Mouse (Mus musculus) adrenal gland (tissue): Measurements from ENCODE around the gene Dyrk1a.

ENCODE experiments used
- intact Hi-C: fragments of 180-260 bp; cut with DNase I; formaldehyde crosslinking; loops from one replicate; pipeline ENCODE4 v1.15.1; 2025

Dyrk1a gene

DNA sequence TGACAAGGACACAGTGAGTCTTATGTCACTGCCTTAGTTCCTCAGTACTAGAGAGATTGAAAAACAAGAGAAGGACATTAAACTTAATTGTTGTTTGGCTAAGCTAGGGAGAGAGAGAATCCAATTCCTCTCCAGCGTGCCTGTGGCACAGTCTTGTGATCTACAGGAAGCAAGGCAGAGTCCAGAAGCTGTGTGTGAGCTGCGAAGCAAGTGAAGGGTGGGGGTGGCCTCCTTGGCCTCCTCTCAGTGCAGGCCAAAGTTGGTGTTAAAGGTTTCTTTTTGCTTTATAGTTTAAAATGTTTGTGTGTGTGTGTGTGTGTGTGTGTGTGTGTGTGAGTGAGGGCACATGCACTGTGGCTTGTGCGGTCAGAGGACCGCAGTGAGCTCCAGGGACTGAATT is 132.2 kb downstream of the Dyrk1a start:
- intact Hi-C loops: no loop called here

GRCm38 (mm10) chr16:94713480-94714094 is 143.8 kb downstream of the Dyrk1a start:
- intact Hi-C loops: loop anchor here (10.0 kb wide), 1 partner anchor 189 kb away; the partner anchor contains the start of gene Vps26c

DNA sequence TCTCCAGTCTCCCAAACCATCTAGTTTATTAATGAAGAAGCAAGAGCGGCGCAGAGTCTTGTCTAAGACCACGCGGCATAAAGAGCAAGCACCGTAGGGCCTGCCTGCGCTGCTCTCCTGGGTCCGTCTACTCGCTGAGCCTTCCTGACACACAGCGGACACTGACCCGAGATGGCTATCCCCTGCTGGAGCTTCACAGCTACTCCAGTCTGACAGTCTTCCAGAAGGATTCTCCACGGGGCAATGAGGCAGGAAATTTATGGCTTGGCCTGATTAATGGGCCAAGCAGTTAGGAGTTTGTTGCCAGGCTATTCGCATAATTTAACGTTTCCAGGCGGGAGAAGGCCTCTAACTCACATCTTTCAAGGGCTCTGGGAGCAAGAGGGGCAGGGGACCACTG is 144.7 kb downstream of the Dyrk1a start:
- intact Hi-C loops: loop anchor here (10.0 kb wide), 1 partner anchor 190 kb away; the partner anchor contains the start of gene Vps26c

GRCm38 (mm10) chr16:94717051-94717450 is 147.2 kb downstream of the Dyrk1a start:
- intact Hi-C loops: loop anchor here (10.0 kb wide), 1 partner anchor 192 kb away; the partner anchor contains the start of gene Vps26c

- intact Hi-C loops: loop anchor here (10.0 kb wide), 1 partner anchor 194 kb away; the partner anchor contains the start of gene Vps26c
Measured at GRCm38 (mm10) chr16:94718919-94719318, 149.1 kb downstream of the Dyrk1a start.

DNA sequence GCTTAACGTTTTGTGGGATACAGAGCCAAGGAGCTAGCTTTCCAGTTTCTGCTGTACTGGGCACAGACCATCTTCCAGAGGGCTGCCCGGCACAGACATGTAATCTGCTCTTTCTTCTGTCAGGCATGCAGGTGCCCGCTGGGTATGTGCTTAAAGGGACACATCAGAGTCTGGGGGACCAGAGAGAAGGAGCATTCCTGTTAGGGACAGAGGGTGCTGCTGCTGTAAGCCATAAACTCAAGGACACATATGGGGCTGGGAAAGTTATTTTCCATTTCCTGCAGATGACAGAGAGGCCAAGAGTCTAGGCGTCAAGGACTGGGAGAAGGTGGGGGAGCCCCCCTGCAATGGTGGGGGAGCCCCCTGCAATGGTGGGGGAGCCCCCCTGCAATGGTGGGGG is 149.7 kb downstream of the Dyrk1a start:
- intact Hi-C loops: loop anchor here (10.0 kb wide), 1 partner anchor 195 kb away; the partner anchor contains the start of gene Vps26c

GRCm38 (mm10) chr16:94720476-94721153 is 150.8 kb downstream of the Dyrk1a start:
- intact Hi-C loops: no loop called here

DNA sequence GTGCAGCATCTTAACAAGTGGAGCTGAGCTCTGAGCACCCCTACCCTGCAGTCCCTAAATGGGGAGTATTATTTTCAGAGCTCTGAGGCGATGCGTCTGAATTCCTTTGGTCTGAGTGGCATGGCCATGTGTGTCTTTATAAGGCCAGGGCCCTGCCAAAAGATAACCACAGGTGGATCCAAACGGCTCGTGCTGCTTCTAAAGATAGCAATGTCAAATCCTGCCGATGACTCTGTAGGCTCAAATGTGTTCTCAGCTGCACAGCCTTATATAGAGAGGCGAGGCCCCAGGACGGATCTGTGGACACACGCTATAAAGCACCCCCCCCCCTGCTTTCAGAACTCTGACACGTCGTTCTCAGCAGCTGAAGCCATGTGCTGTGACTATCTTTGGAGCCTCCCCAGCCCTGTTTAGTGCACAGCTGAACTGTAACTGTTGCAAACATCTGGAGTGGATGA is 151.8 kb downstream of the Dyrk1a start:
- intact Hi-C loops: no loop called here

DNA sequence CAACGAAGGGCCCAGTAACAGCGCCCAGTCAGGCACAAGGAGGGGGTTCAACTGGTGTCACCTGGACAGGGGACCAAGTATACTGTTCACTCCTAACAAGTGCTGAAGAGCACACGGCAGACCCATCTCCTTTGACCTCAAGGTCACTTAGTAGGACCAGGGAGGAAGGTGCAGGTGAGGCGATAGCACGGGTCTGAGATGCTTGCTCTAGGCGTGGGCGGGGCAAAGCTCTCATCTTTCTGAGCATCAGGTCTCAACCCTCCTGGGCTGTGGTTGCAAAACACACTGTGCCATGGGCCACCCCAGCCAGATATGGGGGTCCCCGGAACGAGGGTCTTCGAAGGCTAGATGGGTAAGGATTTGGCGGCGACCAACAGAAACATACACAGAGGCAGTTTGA is 153.1 kb downstream of the Dyrk1a start:
- intact Hi-C loops: no loop called here

DNA sequence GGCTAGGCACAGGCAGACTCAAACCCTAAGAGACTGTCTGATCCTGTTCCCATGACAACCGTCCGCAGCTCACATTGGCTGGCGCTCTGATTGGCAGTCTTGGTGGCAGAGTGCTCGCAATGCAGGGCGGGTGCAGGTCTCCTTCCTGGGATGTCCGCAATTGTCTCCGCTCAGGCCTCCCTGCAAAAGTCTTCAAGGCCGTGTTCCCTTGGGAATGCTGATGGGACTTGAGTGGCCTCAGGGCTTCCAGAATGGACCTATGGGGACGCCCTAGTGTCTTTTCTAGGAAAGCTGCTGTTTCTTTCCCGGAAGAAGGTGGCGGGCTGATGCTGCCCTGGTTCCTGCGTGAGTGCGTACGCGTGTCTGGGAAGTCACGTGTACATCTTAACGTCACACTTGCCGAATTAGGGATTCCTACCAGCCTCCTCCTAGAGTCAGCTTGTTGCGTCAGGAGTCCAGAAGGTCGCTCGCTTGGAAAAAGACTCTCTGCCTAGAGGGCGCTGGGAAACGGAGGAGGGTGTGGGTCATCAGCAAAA is 154.3 kb downstream of the Dyrk1a start:
- intact Hi-C loops: no loop called here

- intact Hi-C loops: no loop called here
Measured at GRCm38 (mm10) chr16:94724747-94725211, 155.0 kb downstream of the Dyrk1a start.

DNA sequence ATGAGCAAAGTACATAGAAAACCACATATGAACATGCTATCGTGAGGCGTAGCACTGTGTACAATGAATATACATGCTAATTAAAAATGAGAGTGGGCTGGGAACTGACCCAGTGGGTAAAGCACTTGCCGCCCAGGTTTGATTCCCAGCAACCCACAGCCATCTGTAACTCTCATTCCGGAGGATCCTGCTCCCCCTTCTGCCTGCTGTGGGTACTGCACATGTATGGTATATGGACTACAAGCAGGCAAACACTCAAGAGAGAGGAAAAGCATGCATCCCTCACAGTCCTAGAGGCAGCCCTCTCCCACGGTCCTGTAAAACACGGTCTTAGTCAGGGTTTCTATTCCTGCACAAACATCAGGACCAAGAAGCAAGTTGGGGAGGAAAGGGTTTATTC is 159.4 kb downstream of the Dyrk1a start:
- intact Hi-C loops: no loop called here

DNA sequence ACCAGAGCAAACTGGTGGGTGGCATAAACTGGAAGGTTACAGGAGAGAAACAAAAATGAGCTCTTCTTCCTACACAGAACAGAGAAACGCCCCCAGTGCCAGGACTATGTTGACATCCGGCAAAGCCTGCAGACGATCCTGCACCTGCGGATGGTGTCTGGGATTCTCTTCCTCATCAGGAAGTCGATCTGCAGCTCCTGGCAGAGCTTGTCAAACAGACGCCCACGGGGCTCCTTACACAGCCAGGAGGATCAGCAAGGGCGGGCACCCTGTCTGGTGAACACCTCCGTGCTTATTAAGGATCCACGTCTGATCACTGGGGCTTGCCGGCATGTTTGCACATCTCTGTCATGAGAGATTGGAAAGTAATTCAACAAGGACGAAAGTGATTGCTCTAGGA is 161.2 kb downstream of the Dyrk1a start:
- intact Hi-C loops: no loop called here

DNA sequence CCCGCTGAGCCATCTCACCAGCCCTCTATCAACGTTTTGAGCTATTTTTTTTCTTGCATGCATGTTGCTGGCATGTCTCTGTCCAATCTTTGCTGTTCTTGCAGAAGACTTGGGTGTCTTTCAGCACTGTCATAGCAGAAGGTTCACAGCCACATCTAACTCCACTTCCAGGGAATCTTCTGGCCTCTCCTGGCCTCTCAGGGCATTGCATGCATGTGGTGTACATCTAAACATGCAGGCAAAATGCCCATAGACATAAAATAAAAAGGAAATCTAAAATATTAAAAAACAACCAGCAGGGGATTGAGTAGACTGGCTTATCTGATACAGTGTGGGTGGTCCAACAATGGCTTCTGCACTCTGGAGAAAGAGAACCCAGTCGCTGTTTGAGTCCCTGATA is 165.7 kb downstream of the Dyrk1a start:
- intact Hi-C loops: no loop called here

DNA sequence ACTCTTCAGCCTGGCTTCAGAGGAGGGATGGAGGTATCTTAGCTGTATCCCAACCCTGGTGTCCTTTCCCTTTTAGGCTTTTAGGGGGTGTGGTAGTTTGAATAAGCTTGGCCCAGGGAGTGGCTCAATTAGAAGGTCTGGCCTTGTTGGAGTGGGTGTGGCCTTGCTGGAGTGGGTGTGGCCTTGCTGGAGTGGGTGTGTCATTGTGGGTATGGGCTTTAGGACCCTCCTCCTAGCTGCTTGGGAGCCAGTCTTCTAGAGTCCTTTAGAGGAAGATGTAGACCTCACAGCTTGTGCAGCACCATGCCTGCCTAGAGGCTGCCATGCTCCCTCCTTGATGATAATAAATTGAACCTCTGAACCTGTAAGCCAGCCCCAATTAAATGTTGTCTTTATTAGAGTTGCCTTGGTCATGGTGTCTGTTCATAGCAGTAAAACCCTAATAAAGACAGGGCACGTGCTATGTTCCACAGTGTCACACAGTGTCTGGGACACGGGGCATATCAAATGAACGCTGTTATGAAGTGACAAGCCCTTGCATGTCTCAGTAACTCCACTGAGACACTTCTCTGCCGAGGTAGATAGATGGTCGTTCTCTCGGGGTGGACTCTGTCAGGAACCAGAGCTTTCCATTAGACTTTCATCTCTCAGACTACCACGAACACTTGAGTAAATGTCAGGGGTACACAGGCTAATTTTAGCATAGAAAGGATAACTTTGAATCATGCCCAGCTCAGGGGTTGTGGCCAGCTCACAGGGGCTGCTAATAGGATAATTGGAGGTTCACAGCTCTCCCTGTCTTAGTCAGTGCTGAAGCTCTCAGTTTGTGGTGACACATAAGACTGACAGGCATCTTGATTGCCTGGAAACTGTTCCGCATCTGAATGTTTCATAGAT is 166.9 kb downstream of the Dyrk1a start:
- intact Hi-C loops: no loop called here

- intact Hi-C loops: no loop called here
Measured at GRCm38 (mm10) chr16:94737359-94737687, 167.5 kb downstream of the Dyrk1a start.

DNA sequence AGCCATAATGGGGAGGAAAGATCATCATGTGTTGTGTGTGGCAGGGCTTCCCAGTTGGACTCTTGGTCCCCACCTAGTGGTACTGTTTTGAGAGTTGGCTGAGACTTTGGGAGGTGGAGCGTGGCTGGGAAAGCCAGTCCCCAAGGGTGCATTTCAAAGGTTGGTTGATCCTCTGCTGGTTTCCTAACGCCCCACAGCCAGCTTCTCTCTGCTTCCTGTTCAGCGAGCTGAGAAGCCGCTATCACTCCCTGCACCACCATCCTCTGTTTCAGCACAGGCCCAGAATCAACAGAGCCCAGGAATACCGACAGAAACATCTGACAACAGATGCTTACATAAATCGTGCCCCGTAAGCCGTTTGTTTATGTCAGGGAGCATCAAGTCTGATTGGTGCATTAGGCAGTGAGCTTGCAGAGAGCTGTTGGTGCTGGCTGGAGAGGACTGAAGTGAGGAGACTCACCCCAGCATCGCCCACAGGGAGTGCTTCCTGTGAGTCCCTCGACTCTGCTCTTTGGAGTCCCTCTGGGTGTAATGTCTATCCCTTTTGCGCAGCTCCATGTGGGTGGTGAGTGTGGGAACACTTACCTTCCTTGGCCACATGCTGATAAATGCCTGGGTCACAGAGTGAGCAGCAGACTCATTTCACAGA is 174.2 kb downstream of the Dyrk1a start:
- intact Hi-C loops: no loop called here

DNA sequence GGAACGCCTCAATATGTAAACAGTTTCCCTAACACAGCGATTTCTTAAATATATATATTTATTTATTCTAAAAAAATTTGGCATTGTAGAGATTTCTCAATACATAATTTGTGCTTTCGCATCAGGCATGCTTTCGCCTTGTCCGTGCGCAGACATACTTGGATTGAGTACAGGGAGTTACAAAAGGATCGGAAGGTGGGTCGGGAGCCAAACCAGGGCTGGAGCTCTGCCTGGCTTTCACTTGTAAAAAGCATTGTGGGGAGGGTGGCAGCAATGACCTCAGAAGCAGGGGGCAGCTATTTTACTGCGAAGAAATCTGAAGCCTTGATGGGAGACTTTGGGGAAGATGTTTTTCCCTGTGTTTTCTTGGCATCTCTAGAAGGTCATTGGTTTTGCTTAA is 175.2 kb downstream of the Dyrk1a start:
- intact Hi-C loops: no loop called here
